9 mouse cellular contexts compared by ENCODE assay signal in genomic region chr2:57301539-57301938, GRCm38 (mm10).
DNase-seq lines count a peak whose midpoint lies in the region; ATAC-seq lines count a peak whose summit lies in the region.
"Had no signal": no experiment of that assay in that cellular context is flagged by ENCODE, and none has a peak within 500 bp of the region (broad histone marks: within the 10 kb centered on the region; RNA-seq: fewer than 3 reads in every experiment).

No protein-coding gene starts in this region.

- no peak overlapping the region for H3K27ac ChIP-seq in forebrain, embryonic 11.5 days (ENCODE audit: low read depth, low read length)
- no peak overlapping the region for H3K27ac ChIP-seq in forebrain, embryonic 10.5 days
- H3K27ac ChIP-seq in forebrain, embryonic 14.5 days (ENCODE audit: low read depth, low read length), result no peak overlapping the region
- H3K27ac ChIP-seq in kidney, embryonic 14.5 days (ENCODE audit: low read depth, low read length), result no peak overlapping the region
- H3K27ac ChIP-seq: liver, embryonic 15.5 days had no signal

- H3K4me2 ChIP-seq in forebrain, embryonic 11.5 days (ENCODE audit: low read depth, low read length, severe bottlenecking), result no peak overlapping the region
- no peak overlapping the region for H3K4me2 ChIP-seq in forebrain, embryonic 14.5 days (ENCODE audit: low read length)
- H3K4me2 ChIP-seq in kidney, embryonic 14.5 days (replicated peaks; ENCODE audit: low read depth, low read length), result no peak overlapping the region
- H3K4me2 ChIP-seq: liver, embryonic 15.5 days had no signal

- H3K36me3 ChIP-seq in forebrain, embryonic 11.5 days (ENCODE audit: control insufficient read depth, insufficient read depth, low read length), result no peaks in the 10 kb centered on the region
- peaks cover 3% of the 10 kb centered on the region for H3K36me3 ChIP-seq in forebrain, embryonic 10.5 days (replicated peaks)
- no peaks in the 10 kb centered on the region for H3K36me3 ChIP-seq in forebrain, embryonic 14.5 days (ENCODE audit: control insufficient read depth, insufficient read depth, low read length)
- no peaks in the 10 kb centered on the region; the same call in 1 of the 2 replicates for H3K36me3 ChIP-seq in kidney, embryonic 14.5 days (ENCODE audit: control insufficient read depth, insufficient read depth, low read length)
- H3K36me3 ChIP-seq: liver, embryonic 15.5 days had no signal

- WGBS in forebrain, embryonic 11.5 days, result 44% methylated on average over 3 of the region's 3 CpGs
- WGBS in forebrain, embryonic 10.5 days, result 55% methylated on average over 3 of the region's 3 CpGs
- WGBS in forebrain, embryonic 14.5 days, result 40% methylated on average over 3 of the region's 3 CpGs
- 40% methylated on average over 3 of the region's 3 CpGs for WGBS in kidney, embryonic 14.5 days

- ATAC-seq in forebrain, embryonic 11.5 days (replicated peaks; ENCODE audit: low FRiP score), result peak; percentile 36; the same call in 1 of the 2 replicates
- ATAC-seq in forebrain, embryonic 14.5 days, result no peak
- ATAC-seq in kidney, embryonic 14.5 days (ENCODE audit: low FRiP score, low TSS enrichment), result peak; percentile 69; the same call in 1 of the 2 replicates

- H3K4me1 ChIP-seq in forebrain, embryonic 11.5 days (replicated peaks; ENCODE audit: control insufficient read depth, insufficient read depth, low read length), result no peaks in the 10 kb centered on the region
- peaks cover 9% of the 10 kb centered on the region for H3K4me1 ChIP-seq in forebrain, embryonic 10.5 days
- H3K4me1 ChIP-seq in forebrain, embryonic 14.5 days (ENCODE audit: control insufficient read depth, insufficient read depth, low read length), result peaks cover 6% of the 10 kb centered on the region; the same call in 1 of the 2 replicates
- no peaks in the 10 kb centered on the region for H3K4me1 ChIP-seq in kidney, embryonic 14.5 days (ENCODE audit: control insufficient read depth, insufficient read depth, low read length)
- H3K4me1 ChIP-seq: liver, embryonic 15.5 days had no signal

- H3K27me3 ChIP-seq in forebrain, embryonic 11.5 days (ENCODE audit: control insufficient read depth, insufficient read depth, low read length), result no peaks in the 10 kb centered on the region
- no peaks in the 10 kb centered on the region for H3K27me3 ChIP-seq in forebrain, embryonic 10.5 days (ENCODE audit: poor library complexity, severe bottlenecking)
- H3K27me3 ChIP-seq in forebrain, embryonic 14.5 days (replicated peaks; ENCODE audit: control insufficient read depth, insufficient read depth, low read length), result no peaks in the 10 kb centered on the region
- no peaks in the 10 kb centered on the region for H3K27me3 ChIP-seq in kidney, embryonic 14.5 days (ENCODE audit: control insufficient read depth, insufficient read depth, low read length)
- H3K27me3 ChIP-seq: liver, embryonic 15.5 days had no signal

- H3K4me3 ChIP-seq in forebrain, embryonic 11.5 days (ENCODE audit: low read depth, low read length), result no peak overlapping the region
- no peak overlapping the region for H3K4me3 ChIP-seq in forebrain, embryonic 10.5 days
- no peak overlapping the region for H3K4me3 ChIP-seq in forebrain, embryonic 14.5 days (ENCODE audit: low read depth, low read length)
- H3K4me3 ChIP-seq in kidney, embryonic 14.5 days (ENCODE audit: low read length), result no peak overlapping the region
- H3K4me3 ChIP-seq: liver, embryonic 15.5 days had no signal

- H3K9ac ChIP-seq in forebrain, embryonic 11.5 days (ENCODE audit: low read length), result no peak overlapping the region
- H3K9ac ChIP-seq in forebrain, embryonic 14.5 days (ENCODE audit: low read length), result no peak overlapping the region
- no peak overlapping the region for H3K9ac ChIP-seq in kidney, embryonic 14.5 days (ENCODE audit: low read depth, low read length)
- H3K9ac ChIP-seq: liver, embryonic 15.5 days had no signal

- no peaks in the 10 kb centered on the region for H3K9me3 ChIP-seq in forebrain, embryonic 11.5 days (ENCODE audit: control insufficient read depth, low read length)
- H3K9me3 ChIP-seq in forebrain, embryonic 10.5 days, result no peaks in the 10 kb centered on the region
- H3K9me3 ChIP-seq in forebrain, embryonic 14.5 days (replicated peaks; ENCODE audit: control insufficient read depth, low read length), result no peaks in the 10 kb centered on the region
- no peaks in the 10 kb centered on the region for H3K9me3 ChIP-seq in kidney, embryonic 14.5 days (ENCODE audit: control insufficient read depth, low read length)
- H3K9me3 ChIP-seq: liver, embryonic 15.5 days had no signal

- no peak for DNase-seq in forebrain, embryonic 11.5 days (ENCODE audit: low spot score)
- no peak for DNase-seq in forebrain, embryonic 10.5 days (ENCODE audit: extremely low spot score, low spot score)
- peak; percentile 86 for DNase-seq in 3T3-L1 (ENCODE audit: low read depth, low spot score)
- DNase-seq in forebrain, embryonic 14.5 days (ENCODE audit: low spot score), result peak; percentile 28
- DNase-seq in retina, embryonic 14.5 days (ENCODE audit: low spot score), result no peak
- no peak for DNase-seq in left cerebral cortex, adult 11 months (ENCODE audit: low spot score)
- DNase-seq in right cerebral cortex, postnatal 14 days, result no peak

Comparison
In these comparisons a context has a peak if more than half of its experiments do, and no peak if none do; other contexts are left out.
1. DNase-seq: peak in 3T3-L1 (single experiment) and forebrain, embryonic 14.5 days (single experiment); none in forebrain, embryonic 11.5 days (single experiment), forebrain, embryonic 10.5 days (single experiment), retina, embryonic 14.5 days (single experiment), left cerebral cortex, adult 11 months (single experiment) and right cerebral cortex, postnatal 14 days (single experiment).